Mouse (Mus musculus) hindbrain, embryonic 11.5 days (tissue): ENCODE results near the gene Npas3. TPM values are rescaled to one million over a fixed set of nuclear protein-coding genes. Genes with fewer than 3 reads are reported as not detected.

Experiments
- ATAC-seq: fragments of 200-750 bp; cut with Nextera tagmentation; 2 replicates; pipeline ENCODE4 v1.8.0; 2017; ENCODE audit warnings: mild to moderate bottlenecking, moderate TSS enrichment, moderate library complexity; ENCODE audit not compliant: low FRiP score
- DNase-seq: peaks from one replicate; pipeline ENCODE4 v3.0.0-alpha.2; 2015; ENCODE audit warnings: low spot score
- H3K27ac ChIP-seq: fragments of 300-500 bp; sonication (generic); 2 replicates; pipeline ENCODE4 v1.5.1; 2014; ENCODE audit warnings: mild to moderate bottlenecking, low read depth, low read length
- H3K27me3 ChIP-seq: fragments of 300-500 bp; sonication (generic); 2 replicates; pipeline ENCODE4 v1.6.1; 2014; ENCODE audit warnings: mild to moderate bottlenecking, low read length, moderate library complexity, mixed read lengths; ENCODE audit not compliant: control insufficient read depth, insufficient read depth
- H3K36me3 ChIP-seq: fragments of 300-500 bp; sonication (generic); 2 replicates; pipeline ENCODE4 v1.6.1; 2014; ENCODE audit warnings: mild to moderate bottlenecking, low read length, moderate library complexity, mixed read lengths; ENCODE audit not compliant: control insufficient read depth, insufficient read depth
- H3K4me1 ChIP-seq: fragments of 300-500 bp; sonication (generic); replicated peaks from 2 replicates; pipeline ENCODE4 v1.6.1; 2014; ENCODE audit warnings: low read length, mixed read lengths; ENCODE audit not compliant: control insufficient read depth, insufficient read depth
- H3K4me2 ChIP-seq: fragments of 300-500 bp; sonication (generic); replicated peaks from 2 replicates; pipeline ENCODE4 v1.6.1; 2014; ENCODE audit warnings: mild to moderate bottlenecking, low read depth, low read length
- H3K4me3 ChIP-seq: fragments of 300-500 bp; sonication (generic); 2 replicates; pipeline ENCODE4 v1.5.1; 2014; ENCODE audit warnings: low read depth, low read length
- H3K9ac ChIP-seq: fragments of 300-500 bp; sonication (generic); 2 replicates; pipeline ENCODE4 v1.6.1; 2014; ENCODE audit warnings: low read depth, low read length
- H3K9me3 ChIP-seq: fragments of 300-500 bp; sonication (generic); 2 replicates; pipeline ENCODE4 v1.6.1; 2016; ENCODE audit warnings: low read length; ENCODE audit not compliant: control insufficient read depth
- WGBS: fragments of 180-500 bp; shearing (Covaris S2); extraction: QIAGEN DNeasy Blood & Tissue Kit; methylation state at CpG from one replicate; pipeline ENCODE4 v1.1.7; 2014; 5-methylcytosine and 5-hydroxymethylcytosine counted together
- polyA plus RNA-seq: library from polyadenylated mRNA; unstranded; fragments of >200 nt; fragmentation: Nextera tagmentation; extraction: Ambion mirVana; gene quantifications from 2 replicates; pipeline ENCODE4 v1.2.1, GENCODE M21; 2014

Gene Npas3
- polyA plus RNA-seq, 1 experiment from 2014 or later: 19.7 TPM

- Histone ChIP-seq H3K36me3 (no peaks in the 10 kb centered on the region), H3K9me3 (no peaks in the 10 kb centered on the region), H3K27me3 (no peaks in the 10 kb centered on the region), H3K9ac (no peak overlapping the region), H3K4me3 (no peak overlapping the region), H3K4me1 (no peaks in the 10 kb centered on the region), H3K4me2 (no peak overlapping the region), H3K27ac (no peak overlapping the region)
- ATAC-seq (no peak), DNase-seq (no peak)
- 50% methylated on average over 9 of the region's 9 CpGs for WGBS
These were observed 82.9 kb downstream of the Npas3 start for GRCm38 (mm10) chr12:53331391-53331790.

GRCm38 (mm10) chr12:53331800-53332199, 83.3 kb downstream of the Npas3 start:
- DNase-seq (no peak), ATAC-seq (no peak)
- H3K4me2 ChIP-seq: no peak overlapping the region
- no peak overlapping the region for H3K9ac ChIP-seq
- H3K36me3 ChIP-seq: no peaks in the 10 kb centered on the region
- WGBS: 71% methylated on average over 3 of the region's 3 CpGs
- no peak overlapping the region for H3K27ac ChIP-seq
- H3K4me1 ChIP-seq: no peaks in the 10 kb centered on the region
- H3K4me3 ChIP-seq: no peak overlapping the region
- no peaks in the 10 kb centered on the region for H3K27me3 ChIP-seq
- no peaks in the 10 kb centered on the region for H3K9me3 ChIP-seq

- ATAC-seq: no peak
- no peak for DNase-seq
- WGBS: 81% methylated on average over 2 of the region's 2 CpGs
- no peak overlapping the region for H3K4me3 ChIP-seq
- H3K4me1 ChIP-seq: no peaks in the 10 kb centered on the region
- no peak overlapping the region for H3K27ac ChIP-seq
- H3K9ac ChIP-seq: no peak overlapping the region
- no peak overlapping the region for H3K4me2 ChIP-seq
- H3K9me3 ChIP-seq: no peaks in the 10 kb centered on the region
- H3K27me3 ChIP-seq: no peaks in the 10 kb centered on the region
- H3K36me3 ChIP-seq: no peaks in the 10 kb centered on the region
These were observed 84.8 kb downstream of the Npas3 start for GRCm38 (mm10) chr12:53333251-53333650.

- H3K27ac ChIP-seq: peak overlapping the region; percentile 52; the same call in 1 of the 2 replicates
- H3K4me1 ChIP-seq: no peaks in the 10 kb centered on the region
- H3K4me3 ChIP-seq: no peak overlapping the region
- H3K36me3 ChIP-seq: no peaks in the 10 kb centered on the region
- no peaks in the 10 kb centered on the region for H3K9me3 ChIP-seq
- ATAC-seq: peak; percentile 51; the same call in 1 of the 2 replicates
- H3K4me2 ChIP-seq: no peak overlapping the region
- H3K9ac ChIP-seq: no peak overlapping the region
- DNase-seq: peak; percentile 41
- 19% methylated on average over 14 of the region's 14 CpGs for WGBS
- no peaks in the 10 kb centered on the region for H3K27me3 ChIP-seq
These were observed 90.0 kb downstream of the Npas3 start for GRCm38 (mm10) chr12:53338349-53338948.

- Histone ChIP-seq H3K4me3 (no peak overlapping the region), H3K27me3 (no peaks in the 10 kb centered on the region), H3K9ac (no peak overlapping the region), H3K9me3 (no peaks in the 10 kb centered on the region), H3K27ac (no peak overlapping the region), H3K4me2 (no peak overlapping the region), H3K4me1 (no peaks in the 10 kb centered on the region), H3K36me3 (no peaks in the 10 kb centered on the region)
- 77% methylated on average over 9 of the region's 9 CpGs for WGBS
- ATAC-seq (no peak), DNase-seq (no peak)
These were observed 94.3 kb downstream of the Npas3 start for GRCm38 (mm10) chr12:53342741-53343140.

GRCm38 (mm10) chr12:53351860-53352259, 103.4 kb downstream of the Npas3 start:
- no peak overlapping the region for H3K4me2 ChIP-seq
- H3K9ac ChIP-seq: no peak overlapping the region
- no peaks in the 10 kb centered on the region for H3K27me3 ChIP-seq
- no peaks in the 10 kb centered on the region; the same call in 1 of the 2 replicates for H3K4me1 ChIP-seq
- H3K4me3 ChIP-seq: no peak overlapping the region
- H3K36me3 ChIP-seq: no peaks in the 10 kb centered on the region
- H3K9me3 ChIP-seq: no peaks in the 10 kb centered on the region
- 75% methylated on average over 7 of the region's 7 CpGs for WGBS
- no peak overlapping the region for H3K27ac ChIP-seq
- DNase-seq: no peak
- ATAC-seq: no peak

- Histone ChIP-seq H3K27me3 (no peaks in the 10 kb centered on the region), H3K4me1 (no peaks in the 10 kb centered on the region), H3K9me3 (no peaks in the 10 kb centered on the region), H3K4me2 (no peak overlapping the region), H3K9ac (no peak overlapping the region), H3K27ac (no peak overlapping the region), H3K36me3 (no peaks in the 10 kb centered on the region), H3K4me3 (no peak overlapping the region)
- 91% methylated on average over 5 of the region's 5 CpGs for WGBS
- ATAC-seq (no peak), DNase-seq (no peak)
These were observed 117.3 kb downstream of the Npas3 start for GRCm38 (mm10) chr12:53365751-53366150.

GRCm38 (mm10) chr12:53384851-53385250, 136.4 kb downstream of the Npas3 start:
- WGBS: 88% methylated on average over 8 of the region's 8 CpGs

GRCm38 (mm10) chr12:53405856-53406255, 157.4 kb downstream of the Npas3 start:
- no peak overlapping the region for H3K9ac ChIP-seq
- no peak overlapping the region for H3K27ac ChIP-seq
- no peaks in the 10 kb centered on the region; the same call in 1 of the 2 replicates for H3K4me1 ChIP-seq
- no peak overlapping the region for H3K4me2 ChIP-seq
- no peaks in the 10 kb centered on the region for H3K9me3 ChIP-seq
- no peaks in the 10 kb centered on the region for H3K27me3 ChIP-seq
- H3K4me3 ChIP-seq: no peak overlapping the region
- DNase-seq (no peak), ATAC-seq (no peak)
- no peaks in the 10 kb centered on the region for H3K36me3 ChIP-seq
- 57% methylated on average over 4 of the region's 4 CpGs for WGBS

More at GRCm38 (mm10) chr12:53384851-53385250, 136.4 kb downstream of the Npas3 start:
- Histone ChIP-seq H3K36me3 (no peaks in the 10 kb centered on the region), H3K27ac (no peak overlapping the region), H3K27me3 (no peaks in the 10 kb centered on the region), H3K4me1 (no peaks in the 10 kb centered on the region), H3K9me3 (no peaks in the 10 kb centered on the region), H3K4me2 (no peak overlapping the region), H3K9ac (no peak overlapping the region), H3K4me3 (no peak overlapping the region)
- ATAC-seq (no peak), DNase-seq (no peak)
